ENCODE assay signal across 22 mouse cellular contexts in genomic region chr4:82321008-82321407, GRCm38 (mm10).
A peak's percentile ranks its signal among the peaks of the same experiment; 100 is the strongest.
DNase-seq lines count a peak whose midpoint lies in the region; ATAC-seq and TF ChIP-seq lines count a peak whose summit lies in the region.
"Had no signal": no experiment of that assay in that cellular context is flagged by ENCODE, and none has a peak within 500 bp of the region (broad histone marks: within the 10 kb centered on the region; RNA-seq: fewer than 3 reads in every experiment).

No protein-coding gene starts in this region.

- TF ChIP-seq CTCF in MEL (IDR thresholded peaks at IDR 0.05 in 2 of 3, conservative IDR thresholded peaks at IDR 0.05 in 1 of 3; ENCODE audit: control insufficient read depth in 1 of 3, insufficient read depth in 1 of 3, low read depth in 2 of 3, low read length in 3 of 3, poor library complexity in 1 of 3, severe bottlenecking in 1 of 3), result no peak

- peak; percentile 68 for DNase-seq in heart, adult 11 months
- no peak for DNase-seq in heart, postnatal 36 days
- DNase-seq in MEL (ENCODE audit: low read depth, low spot score), result no peak
- DNase-seq in cerebellum, postnatal 10 days, result no peak
- no peak for DNase-seq in spleen, postnatal 36 days (ENCODE audit: low spot score in 2 of 2)
- DNase-seq: adrenal gland, postnatal 10 days; cerebellum, adult 11 months; cerebellum, adult 9-10 months; cerebellum, postnatal 36 days; embryo, embryonic 11 days; gastrocnemius, postnatal 14 days; heart, postnatal 4 days had no signal

- H3K9ac ChIP-seq in MEL (ENCODE audit: control insufficient read depth, low read depth, low read length, poor library complexity, severe bottlenecking), result no peak overlapping the region
- H3K9ac ChIP-seq: embryonic facial prominence, embryonic 15.5 days; heart, embryonic 13.5 days; hindbrain, embryonic 13.5 days had no signal

- TF ChIP-seq EP300 in MEL (IDR thresholded peaks at IDR 0.05; ENCODE audit: low read depth in 1 of 2, low read length in 2 of 2), result no peak

- no peak for TF ChIP-seq RAD21 in MEL (IDR thresholded peaks at IDR 0.05; ENCODE audit: low read depth, low read length)

- H3K27ac ChIP-seq in MEL (ENCODE audit: control insufficient read depth, low read depth, low read length), result no peak overlapping the region
- H3K27ac ChIP-seq: embryonic facial prominence, embryonic 15.5 days; forebrain, embryonic 10.5 days; heart, embryonic 13.5 days; hindbrain, embryonic 13.5 days; hindbrain, postnatal 0 days had no signal

- intact Hi-C loops in heart, postnatal 36 days (cut with DNase I), result no loop called here

- H3K4me1 ChIP-seq in MEL (ENCODE audit: control insufficient read depth in 1 of 2, insufficient read depth in 2 of 2, low read length in 2 of 2), result no peaks in the 10 kb centered on the region

- H3K79me2 ChIP-seq in MEL (ENCODE audit: control insufficient read depth, insufficient read depth, low read length, poor library complexity), result no peaks in the 10 kb centered on the region

- H3K27me3 ChIP-seq in MEL (ENCODE audit: control insufficient read depth in 1 of 2, insufficient read depth in 2 of 2, low read length in 2 of 2), result no peaks in the 10 kb centered on the region
- H3K27me3 ChIP-seq: embryonic facial prominence, embryonic 15.5 days; heart, embryonic 13.5 days; hindbrain, embryonic 13.5 days had no signal

- TF ChIP-seq POLR2A in MEL (IDR thresholded peaks at IDR 0.05; ENCODE audit: control insufficient read depth in 1 of 2, insufficient read depth in 1 of 2, low read depth in 1 of 2, low read length in 2 of 2, poor library complexity in 1 of 2), result no peak

- H3K36me3 ChIP-seq in MEL (ENCODE audit: control insufficient read depth in 1 of 2, insufficient read depth in 2 of 2, low read length in 2 of 2), result no peaks in the 10 kb centered on the region
- H3K36me3 ChIP-seq: G1E had no signal

- H3K4me3 ChIP-seq in MEL (ENCODE audit: control insufficient read depth in 1 of 2, insufficient read depth in 1 of 2, low read depth in 2 of 2, low read length in 2 of 2), result no peak overlapping the region
- H3K4me3 ChIP-seq: embryonic facial prominence, embryonic 15.5 days; erythroblast, embryonic 14.5 days; forebrain, embryonic 10.5 days; heart, embryonic 13.5 days; hindbrain, embryonic 13.5 days had no signal

- H3K9me3 ChIP-seq in MEL (replicated peaks; ENCODE audit: insufficient read depth, low read length), result no peaks in the 10 kb centered on the region
- H3K9me3 ChIP-seq: embryonic facial prominence, embryonic 15.5 days; forebrain, embryonic 10.5 days; heart, embryonic 13.5 days; hindbrain, embryonic 13.5 days had no signal

- ATAC-seq in megakaryocyte-erythroid progenitor cell, adult 5-6 weeks (replicated peaks; ENCODE audit: low FRiP score, low TSS enrichment, poor library complexity, severe bottlenecking), result peak; percentile 59; the same call in 1 of the 2 replicates
- ATAC-seq in frontal cortex, adult (ENCODE audit: low TSS enrichment), result no peak
- ATAC-seq: forebrain, embryonic 14.5 days; hindbrain, postnatal 0 days had no signal

TF ChIP-seq in MEL, 35 proteins besides CTCF, POLR2A, EP300 and RAD21:
- TF ChIP-seq USF2 (IDR thresholded peaks at IDR 0.05; ENCODE audit: borderline replicate concordance in 1 of 2, insufficient read depth in 1 of 2, low read depth in 1 of 2, low read length in 2 of 2), result no peak
- TF ChIP-seq CHD2 (IDR thresholded peaks at IDR 0.05; ENCODE audit: low read length), result no peak
- no peak for TF ChIP-seq HCFC1 (IDR thresholded peaks at IDR 0.05; ENCODE audit: low read depth, low read length)
- no peak for TF ChIP-seq POLR2AphosphoS5 (IDR thresholded peaks at IDR 0.05; ENCODE audit: borderline replicate concordance, low read depth, low read length)
- peak; percentile 60 for TF ChIP-seq USF1 (IDR thresholded peaks at IDR 0.05; ENCODE audit: low read depth, low read length)
- no peak for TF ChIP-seq ZMIZ1 (IDR thresholded peaks at IDR 0.05; ENCODE audit: low read depth, low read length)
- no peak for TF ChIP-seq SMC3 (IDR thresholded peaks at IDR 0.05; ENCODE audit: low read depth, low read length)
- TF ChIP-seq ZC3H11A (IDR thresholded peaks at IDR 0.05; ENCODE audit: low read depth, low read length), result no peak
- TF ChIP-seq MAFK (IDR thresholded peaks at IDR 0.05; ENCODE audit: borderline replicate concordance, low read depth, low read length), result no peak
